Comparison of ENCODE assay signal across 17 mouse cellular contexts in genomic region chr7:3684698-3685097, GRCm38 (mm10). TPM values are rescaled to one million over a fixed set of nuclear protein-coding genes. Genes with fewer than 3 reads are reported as not detected.
DNase-seq lines count a peak whose midpoint lies in the region; ATAC-seq and TF ChIP-seq lines count a peak whose summit lies in the region.
"Had no signal": no experiment of that assay in that cellular context is flagged by ENCODE, and none has a peak within 500 bp of the region (broad histone marks: within the 10 kb centered on the region; RNA-seq: fewer than 3 reads in every experiment).

No protein-coding gene starts in this region.

- TF ChIP-seq CTCF in cortical plate, adult 2 months (IDR thresholded peaks at IDR 0.05; ENCODE audit: extremely low read depth, insufficient read depth, low read length), result no peak
- no peak for TF ChIP-seq CTCF in stomach, postnatal 0 days (IDR thresholded peaks at IDR 0.05; ENCODE audit: low read depth)

- no peaks in the 10 kb centered on the region for H3K27me3 ChIP-seq in forebrain, embryonic 13.5 days
- H3K27me3 ChIP-seq in hindbrain, embryonic 14.5 days (ENCODE audit: control insufficient read depth, insufficient read depth, low read length), result no peaks in the 10 kb centered on the region
- no peaks in the 10 kb centered on the region for H3K27me3 ChIP-seq in midbrain, embryonic 15.5 days (replicated peaks)
- H3K27me3 ChIP-seq in intestine, embryonic 15.5 days (replicated peaks), result no peaks in the 10 kb centered on the region
- no peaks in the 10 kb centered on the region for H3K27me3 ChIP-seq in stomach, postnatal 0 days (ENCODE audit: control insufficient read depth, insufficient read depth, low read length)
- H3K27me3 ChIP-seq: liver, embryonic 12.5 days; lung, embryonic 15.5 days; stomach, embryonic 15.5 days had no signal

- no peaks in the 10 kb centered on the region for H3K9me3 ChIP-seq in forebrain, embryonic 13.5 days (replicated peaks)
- H3K9me3 ChIP-seq in hindbrain, embryonic 14.5 days (ENCODE audit: control insufficient read depth, low read length), result no peaks in the 10 kb centered on the region
- no peaks in the 10 kb centered on the region for H3K9me3 ChIP-seq in midbrain, embryonic 15.5 days
- no peaks in the 10 kb centered on the region for H3K9me3 ChIP-seq in intestine, embryonic 15.5 days
- H3K9me3 ChIP-seq in stomach, postnatal 0 days (ENCODE audit: control insufficient read depth, low read length), result no peaks in the 10 kb centered on the region
- H3K9me3 ChIP-seq: limb, embryonic 10.5 days; liver, embryonic 12.5 days; lung, embryonic 15.5 days; stomach, embryonic 15.5 days had no signal

- H3K27ac ChIP-seq in cortical plate, adult 2 months (ENCODE audit: insufficient read depth, low read length), result peak overlapping the region; percentile 88
- peak overlapping the region; percentile 75 for H3K27ac ChIP-seq in forebrain, embryonic 13.5 days
- peak overlapping the region; percentile 73 for H3K27ac ChIP-seq in hindbrain, embryonic 14.5 days
- H3K27ac ChIP-seq in midbrain, embryonic 15.5 days, result peak overlapping the region; percentile 79
- H3K27ac ChIP-seq in intestine, embryonic 15.5 days, result no peak overlapping the region
- H3K27ac ChIP-seq in stomach, postnatal 0 days (replicated peaks), result no peak overlapping the region
- H3K27ac ChIP-seq: limb, embryonic 10.5 days; liver, embryonic 12.5 days; lung, embryonic 15.5 days; stomach, embryonic 15.5 days had no signal

- no peak overlapping the region for H3K4me3 ChIP-seq in cortical plate, adult 2 months (ENCODE audit: insufficient read depth, low read length)
- no peak overlapping the region for H3K4me3 ChIP-seq in forebrain, embryonic 13.5 days
- no peak overlapping the region for H3K4me3 ChIP-seq in hindbrain, embryonic 14.5 days (replicated peaks; ENCODE audit: low read length)
- H3K4me3 ChIP-seq in midbrain, embryonic 15.5 days, result no peak overlapping the region
- H3K4me3 ChIP-seq in intestine, embryonic 15.5 days (replicated peaks), result no peak overlapping the region
- no peak overlapping the region for H3K4me3 ChIP-seq in stomach, postnatal 0 days (ENCODE audit: low read depth, low read length)
- H3K4me3 ChIP-seq: limb, embryonic 10.5 days; liver, embryonic 12.5 days; lung, embryonic 15.5 days; stomach, embryonic 15.5 days had no signal

- peak; percentile 15; the same call in 1 of the 2 replicates for ATAC-seq in forebrain, embryonic 13.5 days
- no peak for ATAC-seq in hindbrain, embryonic 14.5 days (ENCODE audit: low FRiP score)
- ATAC-seq in midbrain, embryonic 15.5 days (replicated peaks), result peak; percentile 51; the same call in 1 of the 2 replicates
- no peak for ATAC-seq in intestine, embryonic 15.5 days
- ATAC-seq in stomach, postnatal 0 days (ENCODE audit: low FRiP score, low TSS enrichment), result no peak
- ATAC-seq: liver, embryonic 12.5 days had no signal

- H3K4me2 ChIP-seq in forebrain, embryonic 13.5 days, result no peak overlapping the region
- H3K4me2 ChIP-seq in hindbrain, embryonic 14.5 days (replicated peaks), result no peak overlapping the region
- H3K4me2 ChIP-seq in midbrain, embryonic 15.5 days, result no peak overlapping the region
- H3K4me2 ChIP-seq in intestine, embryonic 15.5 days (replicated peaks), result no peak overlapping the region
- H3K4me2 ChIP-seq in stomach, postnatal 0 days (replicated peaks; ENCODE audit: low read depth), result no peak overlapping the region
- H3K4me2 ChIP-seq: liver, embryonic 12.5 days; lung, embryonic 15.5 days; stomach, embryonic 15.5 days had no signal

- H3K4me1 ChIP-seq in cortical plate, adult 2 months (ENCODE audit: control insufficient read depth, insufficient read depth, low read length), result peaks cover 8% of the 10 kb centered on the region; the same call in 1 of the 2 replicates
- peaks cover 8% of the 10 kb centered on the region for H3K4me1 ChIP-seq in forebrain, embryonic 13.5 days
- peaks cover 10% of the 10 kb centered on the region; the same call in 1 of the 2 replicates for H3K4me1 ChIP-seq in hindbrain, embryonic 14.5 days (replicated peaks; ENCODE audit: control insufficient read depth, insufficient read depth, low read length)
- peaks cover 24% of the 10 kb centered on the region for H3K4me1 ChIP-seq in midbrain, embryonic 15.5 days
- H3K4me1 ChIP-seq in intestine, embryonic 15.5 days (replicated peaks), result no peaks in the 10 kb centered on the region
- no peaks in the 10 kb centered on the region for H3K4me1 ChIP-seq in stomach, postnatal 0 days (replicated peaks; ENCODE audit: control insufficient read depth, insufficient read depth)
- H3K4me1 ChIP-seq: limb, embryonic 10.5 days; liver, embryonic 12.5 days; lung, embryonic 15.5 days; stomach, embryonic 15.5 days had no signal

- no peak for DNase-seq in hindbrain, embryonic 14.5 days (ENCODE audit: low spot score)
- DNase-seq in natural killer cell, adult 2 months (ENCODE audit: low spot score in 2 of 2), result no peak
- DNase-seq in stomach, postnatal 0 days (ENCODE audit: low spot score), result no peak
- DNase-seq: heart, adult 18-20 months; heart, postnatal 14 days; kidney, adult 2 months; kidney, postnatal 25 days; retina, postnatal 1 day; thymus, postnatal 14 days had no signal

- no peak for TF ChIP-seq POLR2A in cortical plate, adult 2 months (IDR thresholded peaks at IDR 0.05; ENCODE audit: extremely low read depth, insufficient read depth, low read length)

- peaks cover 44% of the 10 kb centered on the region for H3K36me3 ChIP-seq in forebrain, embryonic 13.5 days (ENCODE audit: poor library complexity, severe bottlenecking)
- peaks cover 62% of the 10 kb centered on the region for H3K36me3 ChIP-seq in hindbrain, embryonic 14.5 days (replicated peaks; ENCODE audit: control insufficient read depth, insufficient read depth)
- H3K36me3 ChIP-seq in midbrain, embryonic 15.5 days (replicated peaks), result peaks cover 6% of the 10 kb centered on the region; the same call in 1 of the 2 replicates
- peaks cover 14% of the 10 kb centered on the region; the same call in 1 of the 2 replicates for H3K36me3 ChIP-seq in intestine, embryonic 15.5 days
- peaks cover 4% of the 10 kb centered on the region; the same call in 1 of the 2 replicates for H3K36me3 ChIP-seq in stomach, postnatal 0 days (ENCODE audit: control insufficient read depth, insufficient read depth, low read length)

- TF ChIP-seq EP300 in stomach, postnatal 0 days (optimal IDR thresholded peaks at IDR 0.05), result no peak

- H3K9ac ChIP-seq in forebrain, embryonic 13.5 days, result no peak overlapping the region
- H3K9ac ChIP-seq in hindbrain, embryonic 14.5 days, result no peak overlapping the region
- H3K9ac ChIP-seq in midbrain, embryonic 15.5 days, result 0 out of 2 replicates have a peak overlapping the region, but pooled peaks have one; percentile 11
- no peak overlapping the region for H3K9ac ChIP-seq in intestine, embryonic 15.5 days
- H3K9ac ChIP-seq in stomach, postnatal 0 days (ENCODE audit: low read length), result no peak overlapping the region
- H3K9ac ChIP-seq: liver, embryonic 12.5 days; lung, embryonic 15.5 days; stomach, embryonic 15.5 days had no signal

- WGBS in forebrain, embryonic 13.5 days, result 78% methylated on average over 8 of the region's 8 CpGs
- WGBS in hindbrain, embryonic 14.5 days, result 67% methylated on average over 8 of the region's 8 CpGs
- 66% methylated on average over 8 of the region's 8 CpGs for WGBS in midbrain, embryonic 15.5 days
- 89% methylated on average over 8 of the region's 8 CpGs for WGBS in intestine, embryonic 15.5 days
- 93% methylated on average over 8 of the region's 8 CpGs for WGBS in stomach, postnatal 0 days

RNA-seq across cellular contexts. Expression of gene Tmc4, which starts 7.3 kb away (rescaled TPM):
- polyA plus RNA-seq in cortical plate, adult 2 months (2012; rRNA removed), result 12.6 and 14.8 TPM in 2 replicates
- polyA plus RNA-seq in forebrain, embryonic 13.5 days (2015; fragmentation: Nextera tagmentation; extraction: Ambion mirVana), result 2.1 and 3.4 TPM in 2 replicates
- polyA plus RNA-seq in hindbrain, embryonic 14.5 days (2014; fragmentation: Nextera tagmentation; extraction: Ambion mirVana), result 3.5 and 4.4 TPM in 2 replicates
- 6.2 and 6.7 TPM in 2 replicates for polyA plus RNA-seq in midbrain, embryonic 15.5 days (2015; fragmentation: Nextera tagmentation; extraction: Ambion mirVana)
- polyA plus RNA-seq in intestine, embryonic 15.5 days (2015; fragmentation: Nextera tagmentation; extraction: Ambion mirVana), result 73.4 and 82.6 TPM in 2 replicates
- polyA plus RNA-seq in stomach, postnatal 0 days (2015; fragmentation: Nextera tagmentation; extraction: Ambion mirVana), result 70.1 and 77.4 TPM in 2 replicates

RNA-seq across cellular contexts. Expression of gene Tsen34, which starts 8.0 kb away (rescaled TPM):
- 88.4 and 94.9 TPM in 2 replicates for polyA plus RNA-seq in cortical plate, adult 2 months (2012; rRNA removed)
- polyA plus RNA-seq in forebrain, embryonic 13.5 days (2015; fragmentation: Nextera tagmentation; extraction: Ambion mirVana), result 227 and 236 TPM in 2 replicates
- polyA plus RNA-seq in hindbrain, embryonic 14.5 days (2014; fragmentation: Nextera tagmentation; extraction: Ambion mirVana), result 263 and 275 TPM in 2 replicates
- polyA plus RNA-seq in midbrain, embryonic 15.5 days (2015; fragmentation: Nextera tagmentation; extraction: Ambion mirVana), result 301 and 329 TPM in 2 replicates
- 230 and 235 TPM in 2 replicates for polyA plus RNA-seq in intestine, embryonic 15.5 days (2015; fragmentation: Nextera tagmentation; extraction: Ambion mirVana)
- polyA plus RNA-seq in stomach, postnatal 0 days (2015; fragmentation: Nextera tagmentation; extraction: Ambion mirVana), result 143 TPM in 2 replicates

RNA-seq across cellular contexts. Expression of gene Mboat7, which starts 8.6 kb away (rescaled TPM):
- 155 and 156 TPM in 2 replicates for polyA plus RNA-seq in cortical plate, adult 2 months (2012; rRNA removed)
- 36.2 and 41.6 TPM in 2 replicates for polyA plus RNA-seq in forebrain, embryonic 13.5 days (2015; fragmentation: Nextera tagmentation; extraction: Ambion mirVana)
- polyA plus RNA-seq in hindbrain, embryonic 14.5 days (2014; fragmentation: Nextera tagmentation; extraction: Ambion mirVana), result 80.4 and 93.7 TPM in 2 replicates
- 103 and 110 TPM in 2 replicates for polyA plus RNA-seq in midbrain, embryonic 15.5 days (2015; fragmentation: Nextera tagmentation; extraction: Ambion mirVana)
- polyA plus RNA-seq in intestine, embryonic 15.5 days (2015; fragmentation: Nextera tagmentation; extraction: Ambion mirVana), result 55.3 and 57.2 TPM in 2 replicates
- polyA plus RNA-seq in stomach, postnatal 0 days (2015; fragmentation: Nextera tagmentation; extraction: Ambion mirVana), result 27.1 and 28.3 TPM in 2 replicates

RNA-seq across cellular contexts. Expression of gene Leng1, which starts 19.1 kb away (rescaled TPM):
- 7.3 and 8.3 TPM in 2 replicates for polyA plus RNA-seq in cortical plate, adult 2 months (2012; rRNA removed)
- 16.1 and 19.2 TPM in 2 replicates for polyA plus RNA-seq in forebrain, embryonic 13.5 days (2015; fragmentation: Nextera tagmentation; extraction: Ambion mirVana)
- 10.5 and 11.7 TPM in 2 replicates for polyA plus RNA-seq in hindbrain, embryonic 14.5 days (2014; fragmentation: Nextera tagmentation; extraction: Ambion mirVana)
- polyA plus RNA-seq in midbrain, embryonic 15.5 days (2015; fragmentation: Nextera tagmentation; extraction: Ambion mirVana), result 13.7 and 15.6 TPM in 2 replicates
- 19.5 and 20.2 TPM in 2 replicates for polyA plus RNA-seq in intestine, embryonic 15.5 days (2015; fragmentation: Nextera tagmentation; extraction: Ambion mirVana)
- polyA plus RNA-seq in stomach, postnatal 0 days (2015; fragmentation: Nextera tagmentation; extraction: Ambion mirVana), result 10.6 and 11.7 TPM in 2 replicates

RNA-seq across cellular contexts. Expression of gene Rps9, which starts 19.1 kb away (rescaled TPM):
- 938 and 983 TPM in 2 replicates for polyA plus RNA-seq in cortical plate, adult 2 months (2012; rRNA removed)
- polyA plus RNA-seq in forebrain, embryonic 13.5 days (2015; fragmentation: Nextera tagmentation; extraction: Ambion mirVana), result 1,199 and 1,336 TPM in 2 replicates
- 732 and 840 TPM in 2 replicates for polyA plus RNA-seq in hindbrain, embryonic 14.5 days (2014; fragmentation: Nextera tagmentation; extraction: Ambion mirVana)
- polyA plus RNA-seq in midbrain, embryonic 15.5 days (2015; fragmentation: Nextera tagmentation; extraction: Ambion mirVana), result 701 and 709 TPM in 2 replicates
- 1,501 and 1,565 TPM in 2 replicates for polyA plus RNA-seq in intestine, embryonic 15.5 days (2015; fragmentation: Nextera tagmentation; extraction: Ambion mirVana)
- 1,098 and 1,141 TPM in 2 replicates for polyA plus RNA-seq in stomach, postnatal 0 days (2015; fragmentation: Nextera tagmentation; extraction: Ambion mirVana)

Comparison
In these comparisons a context has a peak if more than half of its experiments do, and no peak if none do; other contexts are left out.
1. H3K27ac ChIP-seq: peak in cortical plate, adult 2 months (single experiment), forebrain, embryonic 13.5 days (single experiment), hindbrain, embryonic 14.5 days (single experiment) and midbrain, embryonic 15.5 days (single experiment); none in intestine, embryonic 15.5 days (single experiment) and stomach, postnatal 0 days (single experiment).
2. ATAC-seq: peak in forebrain, embryonic 13.5 days (single experiment) and midbrain, embryonic 15.5 days (single experiment); none in hindbrain, embryonic 14.5 days (single experiment), intestine, embryonic 15.5 days (single experiment) and stomach, postnatal 0 days (single experiment).